Mouse (Mus musculus) CD4-positive, CD25-positive, alpha-beta regulatory T cell, adult 4 months (primary cell): ENCODE measurements at regions not wholly inside any gene's neighbourhood (a gene's known extent, or its start where the extent isn't known, plus 50 kb on each side); places are given as distances from the start of the nearest gene placed in this dataset.

Experiments used
- ATAC-seq: one replicate; pipeline ENCODE4 v1.8.0; 2017

GRCm38 (mm10) chr5:132892591-132892990, 349.4 kb upstream of the Auts2 start:
- no peak for ATAC-seq

- ATAC-seq = no peak
Observed at GRCm38 (mm10) chr5:132884130-132884529, 341.0 kb upstream of the Auts2 start.

GRCm38 (mm10) chr5:132882291-132882690, 339.1 kb upstream of the Auts2 start:
- ATAC-seq = no peak

GRCm38 (mm10) chr5:132881170-132881569, 338.0 kb upstream of the Auts2 start:
- no peak for ATAC-seq

GRCm38 (mm10) chr5:132876336-132876840, 333.2 kb upstream of the Auts2 start:
- ATAC-seq = no peak

- no peak for ATAC-seq
Observed at GRCm38 (mm10) chr5:132858846-132859510, 315.8 kb upstream of the Auts2 start.

GRCm38 (mm10) chr5:132855619-132856510, 312.7 kb upstream of the Auts2 start:
- ATAC-seq = no peak

- no peak for ATAC-seq
Observed at GRCm38 (mm10) chr5:132850770-132851169, 307.6 kb upstream of the Auts2 start.

- ATAC-seq = no peak
Observed at GRCm38 (mm10) chr5:132848086-132848485, 304.9 kb upstream of the Auts2 start.

- no peak for ATAC-seq
Observed at GRCm38 (mm10) chr5:132843284-132843683, 300.1 kb upstream of the Auts2 start.

GRCm38 (mm10) chr5:132841794-132842193, 298.6 kb upstream of the Auts2 start:
- no peak for ATAC-seq

GRCm38 (mm10) chr5:132837420-132837819, 294.3 kb upstream of the Auts2 start:
- no peak for ATAC-seq

- ATAC-seq = no peak
Observed at GRCm38 (mm10) chr5:132828993-132829392, 285.8 kb upstream of the Auts2 start.

GRCm38 (mm10) chr5:132827555-132828333, 284.6 kb upstream of the Auts2 start:
- ATAC-seq = no peak

- ATAC-seq = no peak
Observed at GRCm38 (mm10) chr5:132826009-132826408, 282.9 kb upstream of the Auts2 start.

- ATAC-seq = no peak
Observed at GRCm38 (mm10) chr5:132817665-132818064, 274.5 kb upstream of the Auts2 start.

- ATAC-seq = no peak
Observed at GRCm38 (mm10) chr5:132809181-132809580, 266.0 kb upstream of the Auts2 start.

GRCm38 (mm10) chr5:132796061-132796460, 252.9 kb upstream of the Auts2 start:
- no peak for ATAC-seq

- ATAC-seq = no peak
Observed at GRCm38 (mm10) chr5:132792484-132792883, 249.3 kb upstream of the Auts2 start.

- ATAC-seq = no peak
Observed at GRCm38 (mm10) chr5:132785291-132785690, 242.1 kb upstream of the Auts2 start.

- ATAC-seq = no peak
Observed at GRCm38 (mm10) chr5:132784791-132785190, 241.6 kb upstream of the Auts2 start.

GRCm38 (mm10) chr5:132774141-132774680, 231.1 kb upstream of the Auts2 start:
- no peak for ATAC-seq

GRCm38 (mm10) chr5:132760396-132760795, 217.3 kb upstream of the Auts2 start:
- no peak for ATAC-seq
